Comparison of ENCODE assay signal across 12 mouse cellular contexts in genomic region chr12:41558956-41559735, GRCm38 (mm10).
A peak's percentile ranks its signal among the peaks of the same experiment; 100 is the strongest.
DNase-seq lines count a peak whose midpoint lies in the region; ATAC-seq and TF ChIP-seq lines count a peak whose summit lies in the region.
"Had no signal": no experiment of that assay in that cellular context is flagged by ENCODE, and none has a peak within 500 bp of the region (broad histone marks: within the 10 kb centered on the region; RNA-seq: fewer than 3 reads in every experiment).

No protein-coding gene starts in this region.

- H3K36me3 ChIP-seq in embryonic facial prominence, embryonic 14.5 days (ENCODE audit: control insufficient read depth, insufficient read depth, low read length), result no peaks in the 10 kb centered on the region
- no peaks in the 10 kb centered on the region for H3K36me3 ChIP-seq in embryonic facial prominence, embryonic 10.5 days (replicated peaks)
- no peaks in the 10 kb centered on the region for H3K36me3 ChIP-seq in kidney, adult 2 months (ENCODE audit: control insufficient read depth, insufficient read depth, low read length)
- no peaks in the 10 kb centered on the region for H3K36me3 ChIP-seq in midbrain, embryonic 16.5 days (ENCODE audit: control insufficient read depth, insufficient read depth, low read length)
- H3K36me3 ChIP-seq: heart, embryonic 13.5 days; lung, embryonic 15.5 days had no signal

- no peaks in the 10 kb centered on the region for H3K27me3 ChIP-seq in embryonic facial prominence, embryonic 14.5 days (replicated peaks; ENCODE audit: control insufficient read depth, insufficient read depth, low read length)
- no peaks in the 10 kb centered on the region for H3K27me3 ChIP-seq in embryonic facial prominence, embryonic 10.5 days (replicated peaks; ENCODE audit: low read depth, poor library complexity, severe bottlenecking)
- no peaks in the 10 kb centered on the region for H3K27me3 ChIP-seq in kidney, adult 2 months (replicated peaks; ENCODE audit: control insufficient read depth, insufficient read depth, low read length)
- no peaks in the 10 kb centered on the region for H3K27me3 ChIP-seq in midbrain, embryonic 16.5 days (ENCODE audit: control insufficient read depth, insufficient read depth, low read depth, low read length)
- H3K27me3 ChIP-seq: heart, embryonic 13.5 days; lung, embryonic 15.5 days had no signal

- TF ChIP-seq POLR2A in kidney, adult 2 months (IDR thresholded peaks at IDR 0.05; ENCODE audit: low read depth, low read length), result no peak

- no peak for TF ChIP-seq CTCF in kidney, adult 2 months (conservative IDR thresholded peaks at IDR 0.05; ENCODE audit: insufficient read depth, insufficient read length, low read depth, low read length)

- WGBS in embryonic facial prominence, embryonic 14.5 days, result 44% methylated on average over 5 of the region's 5 CpGs
- 36% methylated on average over 5 of the region's 5 CpGs for WGBS in embryonic facial prominence, embryonic 10.5 days
- 43% methylated on average over 5 of the region's 5 CpGs for WGBS in kidney, adult 2 months
- WGBS in midbrain, embryonic 16.5 days, result 12% methylated on average over 5 of the region's 5 CpGs

- intact Hi-C loops in heart, postnatal 10 days (cut with DNase I), result no loop called here

- DNase-seq in embryonic facial prominence, embryonic 14.5 days (ENCODE audit: low spot score), result peak; percentile 11
- DNase-seq in embryonic facial prominence, embryonic 10.5 days (ENCODE audit: low spot score), result no peak
- peak; percentile 34 for DNase-seq in WW6 (ENCODE audit: low read depth, low spot score)
- peak; percentile 18 for DNase-seq in kidney, adult 2 months
- no peak for DNase-seq in heart, postnatal 10 days
- DNase-seq in urinary bladder, postnatal 4 days (ENCODE audit: low spot score in 2 of 2), result no peak
- no peak for DNase-seq in embryo, embryonic 11 days
- DNase-seq: left cerebral cortex, postnatal 4 days; thymus, postnatal 14 days had no signal

- no peak overlapping the region for H3K27ac ChIP-seq in embryonic facial prominence, embryonic 14.5 days (replicated peaks; ENCODE audit: low read depth, low read length)
- H3K27ac ChIP-seq in embryonic facial prominence, embryonic 10.5 days (replicated peaks), result no peak overlapping the region
- peak overlapping the region; percentile 71 for H3K27ac ChIP-seq in kidney, adult 2 months (ENCODE audit: insufficient read depth, low read depth, low read length)
- H3K27ac ChIP-seq in midbrain, embryonic 16.5 days (ENCODE audit: low read length), result no peak overlapping the region
- H3K27ac ChIP-seq: heart, embryonic 13.5 days; lung, embryonic 15.5 days had no signal

- no peak overlapping the region for H3K9ac ChIP-seq in embryonic facial prominence, embryonic 14.5 days (ENCODE audit: low read depth, low read length)
- no peak overlapping the region for H3K9ac ChIP-seq in midbrain, embryonic 16.5 days (ENCODE audit: low read depth, low read length)
- H3K9ac ChIP-seq: heart, embryonic 13.5 days; lung, embryonic 15.5 days had no signal

- H3K4me2 ChIP-seq in embryonic facial prominence, embryonic 14.5 days (ENCODE audit: low read depth, low read length), result no peak overlapping the region
- no peak overlapping the region for H3K4me2 ChIP-seq in midbrain, embryonic 16.5 days (ENCODE audit: low read length)
- H3K4me2 ChIP-seq: heart, embryonic 13.5 days; lung, embryonic 15.5 days had no signal

- no peaks in the 10 kb centered on the region for H3K9me3 ChIP-seq in embryonic facial prominence, embryonic 14.5 days (ENCODE audit: control insufficient read depth, low read length)
- H3K9me3 ChIP-seq in embryonic facial prominence, embryonic 10.5 days, result no peaks in the 10 kb centered on the region
- H3K9me3 ChIP-seq in midbrain, embryonic 16.5 days (replicated peaks; ENCODE audit: control insufficient read depth, low read length, poor library complexity, severe bottlenecking), result no peaks in the 10 kb centered on the region
- H3K9me3 ChIP-seq: heart, embryonic 13.5 days; lung, embryonic 15.5 days had no signal

- no peak overlapping the region for H3K4me3 ChIP-seq in embryonic facial prominence, embryonic 14.5 days (ENCODE audit: low read depth, low read length)
- no peak overlapping the region for H3K4me3 ChIP-seq in embryonic facial prominence, embryonic 10.5 days
- H3K4me3 ChIP-seq in kidney, adult 2 months (ENCODE audit: insufficient read depth, low read depth, low read length), result no peak overlapping the region
- no peak overlapping the region for H3K4me3 ChIP-seq in midbrain, embryonic 16.5 days (ENCODE audit: low read depth, low read length)
- H3K4me3 ChIP-seq: heart, embryonic 13.5 days; lung, embryonic 15.5 days had no signal

- no peak for ATAC-seq in embryonic facial prominence, embryonic 14.5 days (ENCODE audit: low read depth)
- ATAC-seq in midbrain, embryonic 16.5 days, result 0 out of 2 replicates have a peak, but pooled peaks have one; percentile 51

- no peaks in the 10 kb centered on the region for H3K4me1 ChIP-seq in embryonic facial prominence, embryonic 14.5 days (ENCODE audit: control insufficient read depth, insufficient read depth, low read length)
- peaks cover 29% of the 10 kb centered on the region for H3K4me1 ChIP-seq in embryonic facial prominence, embryonic 10.5 days
- no peaks in the 10 kb centered on the region for H3K4me1 ChIP-seq in kidney, adult 2 months (ENCODE audit: control insufficient read depth, insufficient read depth, low read length)
- H3K4me1 ChIP-seq in midbrain, embryonic 16.5 days (ENCODE audit: control insufficient read depth, insufficient read depth, low read length), result 0 out of 2 replicates have a peak, but pooled peaks cover 4% of the 10 kb centered on the region

Comparison
In these comparisons a context has a peak if more than half of its experiments do, and no peak if none do; other contexts are left out.
1. DNase-seq: peak in embryonic facial prominence, embryonic 14.5 days (single experiment), WW6 (single experiment) and kidney, adult 2 months (single experiment); none in embryonic facial prominence, embryonic 10.5 days (single experiment), heart, postnatal 10 days (0 of 2), urinary bladder, postnatal 4 days (0 of 2) and embryo, embryonic 11 days (single experiment).